Mouse (Mus musculus): ENCODE measurements around the gene Slc39a11.

- TF ChIP-seq POLR2AphosphoS5 (IDR thresholded peaks at IDR 0.05; ENCODE audit: insufficient replicate concordance, low read depth, low read length) = no peak
- TF ChIP-seq CTCF (IDR thresholded peaks at IDR 0.05; ENCODE audit: low read depth, low read length) = no peak
These were observed 214.2 kb downstream of the Slc39a11 start for GRCm38 (mm10) chr11:113435696-113436095.
